Mouse (Mus musculus) erythroblast, embryonic 14.5 days (primary cell): Measurements from ENCODE around the gene Tspan18. TPM values are rescaled to one million over a fixed set of nuclear protein-coding genes. Genes with fewer than 3 reads are reported as not detected.

Experiments used
- H3K27me3 ChIP-seq: 2 replicates; pipeline ENCODE4 v1.6.1; 2012; ENCODE audit warnings: inconsistent platforms; ENCODE audit not compliant: control insufficient read depth
- H3K36me3 ChIP-seq: 2 replicates; pipeline ENCODE4 v1.6.1; 2012; ENCODE audit warnings: mild to moderate bottlenecking, inconsistent platforms; ENCODE audit not compliant: control insufficient read depth
- H3K4me1 ChIP-seq: 2 replicates; pipeline ENCODE4 v1.6.1; 2012; ENCODE audit warnings: inconsistent platforms; ENCODE audit not compliant: control insufficient read depth
- H3K4me3 ChIP-seq: replicated peaks from 2 replicates; pipeline ENCODE3; 2012; ENCODE audit warnings: moderate library complexity, mild to moderate bottlenecking, inconsistent platforms
- H3K9me3 ChIP-seq: 2 replicates; pipeline ENCODE4 v1.6.1; 2012; ENCODE audit warnings: low read length, inconsistent platforms, mixed read lengths; ENCODE audit not compliant: control insufficient read depth
- GATA1 ChIP-seq: IDR thresholded peaks from 2 replicates; pipeline ENCODE4 v1.6.1; 2012; ENCODE audit warnings: low read length, inconsistent platforms, mixed read lengths
- TAL1 ChIP-seq: IDR thresholded peaks from 3 replicates; pipeline ENCODE4 v1.6.1; 2012; ENCODE audit warnings: low read length, inconsistent platforms, mixed read lengths
- polyA plus RNA-seq: library from polyadenylated mRNA; stranded (reverse); fragments of >175 nt; gene quantifications from 2 replicates; pipeline ENCODE4 v1.2.3, GENCODE M21; 2012

Gene Tspan18
- polyA plus RNA-seq, 1 experiment: 0.50 TPM

GRCm38 (mm10) chr2:93203682-93204081 is 130.6 kb downstream of the Tspan18 start:
- H3K9me3 ChIP-seq: no peaks in the 10 kb centered on the region
- no peaks in the 10 kb centered on the region for H3K27me3 ChIP-seq
- no peak for TF ChIP-seq GATA1
- no peak for TF ChIP-seq TAL1
- H3K4me1 ChIP-seq: peaks cover 4% of the 10 kb centered on the region
- no peak overlapping the region for H3K4me3 ChIP-seq
- no peaks in the 10 kb centered on the region for H3K36me3 ChIP-seq

- Histone ChIP-seq H3K4me3 (no peak overlapping the region), H3K36me3 (no peaks in the 10 kb centered on the region), H3K9me3 (no peaks in the 10 kb centered on the region), H3K4me1 (peaks cover 4% of the 10 kb centered on the region), H3K27me3 (no peaks in the 10 kb centered on the region)
- TF ChIP-seq TAL1 (no peak), GATA1 (no peak)
Observed at GRCm38 (mm10) chr2:93202782-93203181, 131.5 kb downstream of the Tspan18 start.

- Histone ChIP-seq H3K4me1 (peaks cover 4% of the 10 kb centered on the region), H3K36me3 (no peaks in the 10 kb centered on the region), H3K4me3 (no peak overlapping the region), H3K9me3 (no peaks in the 10 kb centered on the region), H3K27me3 (no peaks in the 10 kb centered on the region)
- no peak for TF ChIP-seq GATA1
- no peak for TF ChIP-seq TAL1
Observed at GRCm38 (mm10) chr2:93201997-93202396, 132.3 kb downstream of the Tspan18 start.

GRCm38 (mm10) chr2:93200681-93201340 is 133.5 kb downstream of the Tspan18 start:
- Histone ChIP-seq H3K9me3 (no peaks in the 10 kb centered on the region), H3K27me3 (no peaks in the 10 kb centered on the region), H3K4me1 (peaks cover 4% of the 10 kb centered on the region), H3K36me3 (no peaks in the 10 kb centered on the region), H3K4me3 (no peak overlapping the region)
- TF ChIP-seq TAL1: no peak
- no peak for TF ChIP-seq GATA1

- H3K9me3 ChIP-seq: no peaks in the 10 kb centered on the region
- no peaks in the 10 kb centered on the region for H3K36me3 ChIP-seq
- no peak for TF ChIP-seq GATA1
- TF ChIP-seq TAL1: no peak
- no peaks in the 10 kb centered on the region for H3K27me3 ChIP-seq
- peaks cover 4% of the 10 kb centered on the region for H3K4me1 ChIP-seq
- H3K4me3 ChIP-seq: no peak overlapping the region
Observed at GRCm38 (mm10) chr2:93199531-93199974, 134.8 kb downstream of the Tspan18 start.

GRCm38 (mm10) chr2:93198846-93199245 is 135.5 kb downstream of the Tspan18 start:
- no peaks in the 10 kb centered on the region for H3K36me3 ChIP-seq
- H3K4me3 ChIP-seq: no peak overlapping the region
- H3K4me1 ChIP-seq: peaks cover 4% of the 10 kb centered on the region
- TF ChIP-seq TAL1 (no peak), GATA1 (no peak)
- no peaks in the 10 kb centered on the region for H3K9me3 ChIP-seq
- no peaks in the 10 kb centered on the region for H3K27me3 ChIP-seq

GRCm38 (mm10) chr2:93193806-93194205 is 140.5 kb downstream of the Tspan18 start:
- H3K4me1 ChIP-seq: no peaks in the 10 kb centered on the region
- no peak overlapping the region for H3K4me3 ChIP-seq
- no peaks in the 10 kb centered on the region for H3K9me3 ChIP-seq
- TF ChIP-seq GATA1 (no peak), TAL1 (no peak)
- peaks cover 12% of the 10 kb centered on the region for H3K27me3 ChIP-seq
- H3K36me3 ChIP-seq: no peaks in the 10 kb centered on the region

GRCm38 (mm10) chr2:93192671-93193080 is 141.6 kb downstream of the Tspan18 start:
- Histone ChIP-seq H3K27me3 (peaks cover 23% of the 10 kb centered on the region), H3K4me1 (no peaks in the 10 kb centered on the region), H3K9me3 (no peaks in the 10 kb centered on the region), H3K36me3 (no peaks in the 10 kb centered on the region), H3K4me3 (no peak overlapping the region)
- TF ChIP-seq GATA1 (no peak), TAL1 (no peak)

- Histone ChIP-seq H3K9me3 (no peaks in the 10 kb centered on the region), H3K27me3 (peaks cover 28% of the 10 kb centered on the region), H3K4me3 (no peak overlapping the region), H3K36me3 (no peaks in the 10 kb centered on the region), H3K4me1 (no peaks in the 10 kb centered on the region)
- TF ChIP-seq TAL1 (no peak), GATA1 (no peak)
Observed at GRCm38 (mm10) chr2:93192182-93192560, 142.1 kb downstream of the Tspan18 start.
